Mouse (Mus musculus) hindbrain, embryonic 11.5 days (tissue): ENCODE results near the gene St8sia1. TPM values are rescaled to one million over a fixed set of nuclear protein-coding genes. Genes with fewer than 3 reads are reported as not detected.
A peak's percentile ranks its signal among the peaks of the same experiment; 100 is the strongest.

ENCODE experiments used
- ATAC-seq: fragments of 200-750 bp; cut with Nextera tagmentation; 2 replicates; pipeline ENCODE4 v1.8.0; 2017; ENCODE audit warnings: mild to moderate bottlenecking, moderate TSS enrichment, moderate library complexity; ENCODE audit not compliant: low FRiP score
- DNase-seq: peaks from one replicate; pipeline ENCODE4 v3.0.0-alpha.2; 2015; ENCODE audit warnings: low spot score
- H3K27ac ChIP-seq: fragments of 300-500 bp; sonication (generic); 2 replicates; pipeline ENCODE4 v1.5.1; 2014; ENCODE audit warnings: mild to moderate bottlenecking, low read depth, low read length
- H3K27me3 ChIP-seq: fragments of 300-500 bp; sonication (generic); 2 replicates; pipeline ENCODE4 v1.6.1; 2014; ENCODE audit warnings: mild to moderate bottlenecking, low read length, moderate library complexity, mixed read lengths; ENCODE audit not compliant: control insufficient read depth, insufficient read depth
- H3K36me3 ChIP-seq: fragments of 300-500 bp; sonication (generic); 2 replicates; pipeline ENCODE4 v1.6.1; 2014; ENCODE audit warnings: mild to moderate bottlenecking, low read length, moderate library complexity, mixed read lengths; ENCODE audit not compliant: control insufficient read depth, insufficient read depth
- H3K4me1 ChIP-seq: fragments of 300-500 bp; sonication (generic); replicated peaks from 2 replicates; pipeline ENCODE4 v1.6.1; 2014; ENCODE audit warnings: low read length, mixed read lengths; ENCODE audit not compliant: control insufficient read depth, insufficient read depth
- H3K4me2 ChIP-seq: fragments of 300-500 bp; sonication (generic); replicated peaks from 2 replicates; pipeline ENCODE4 v1.6.1; 2014; ENCODE audit warnings: mild to moderate bottlenecking, low read depth, low read length
- H3K4me3 ChIP-seq: fragments of 300-500 bp; sonication (generic); 2 replicates; pipeline ENCODE4 v1.5.1; 2014; ENCODE audit warnings: low read depth, low read length
- H3K9ac ChIP-seq: fragments of 300-500 bp; sonication (generic); 2 replicates; pipeline ENCODE4 v1.6.1; 2014; ENCODE audit warnings: low read depth, low read length
- H3K9me3 ChIP-seq: fragments of 300-500 bp; sonication (generic); 2 replicates; pipeline ENCODE4 v1.6.1; 2016; ENCODE audit warnings: low read length; ENCODE audit not compliant: control insufficient read depth
- WGBS: fragments of 180-500 bp; shearing (Covaris S2); extraction: QIAGEN DNeasy Blood & Tissue Kit; methylation state at CpG from one replicate; pipeline ENCODE4 v1.1.7; 2014; 5-methylcytosine and 5-hydroxymethylcytosine counted together
- polyA plus RNA-seq: library from polyadenylated mRNA; unstranded; fragments of >200 nt; fragmentation: Nextera tagmentation; extraction: Ambion mirVana; gene quantifications from 2 replicates; pipeline ENCODE4 v1.2.1, GENCODE M21; 2014

Gene St8sia1
- polyA plus RNA-seq, 1 experiment from 2014 or later = 5.1 TPM

DNA sequence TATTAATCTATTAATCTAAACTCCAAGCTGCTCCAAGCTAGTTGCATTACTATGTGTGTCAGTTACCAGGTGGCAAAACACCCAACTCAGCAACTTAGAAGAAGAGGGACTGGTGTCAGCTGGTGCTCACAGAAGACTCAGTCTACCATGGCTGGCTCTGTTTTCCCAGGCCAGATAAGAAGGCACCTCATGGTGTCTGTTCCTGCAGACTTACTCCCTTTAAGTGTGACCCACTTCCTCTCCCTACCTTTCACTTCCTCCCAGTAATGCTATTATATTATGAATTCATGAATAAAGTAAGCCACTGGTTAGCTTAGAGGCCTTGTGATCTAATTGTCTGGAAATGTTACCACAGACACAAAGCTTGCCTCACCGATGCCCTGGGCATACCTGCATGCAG lies 3.2 kb upstream of the St8sia1 start:
- H3K4me1 ChIP-seq = no peaks in the 10 kb centered on the region
- H3K9ac ChIP-seq = no peak overlapping the region
- 100% methylated on average over 1 of the region's 1 CpGs for WGBS
- H3K27ac ChIP-seq = no peak overlapping the region
- no peaks in the 10 kb centered on the region for H3K9me3 ChIP-seq
- ATAC-seq (no peak), DNase-seq (no peak)
- H3K4me3 ChIP-seq = no peak overlapping the region
- no peak overlapping the region for H3K4me2 ChIP-seq
- no peaks in the 10 kb centered on the region for H3K27me3 ChIP-seq
- no peaks in the 10 kb centered on the region for H3K36me3 ChIP-seq

DNA sequence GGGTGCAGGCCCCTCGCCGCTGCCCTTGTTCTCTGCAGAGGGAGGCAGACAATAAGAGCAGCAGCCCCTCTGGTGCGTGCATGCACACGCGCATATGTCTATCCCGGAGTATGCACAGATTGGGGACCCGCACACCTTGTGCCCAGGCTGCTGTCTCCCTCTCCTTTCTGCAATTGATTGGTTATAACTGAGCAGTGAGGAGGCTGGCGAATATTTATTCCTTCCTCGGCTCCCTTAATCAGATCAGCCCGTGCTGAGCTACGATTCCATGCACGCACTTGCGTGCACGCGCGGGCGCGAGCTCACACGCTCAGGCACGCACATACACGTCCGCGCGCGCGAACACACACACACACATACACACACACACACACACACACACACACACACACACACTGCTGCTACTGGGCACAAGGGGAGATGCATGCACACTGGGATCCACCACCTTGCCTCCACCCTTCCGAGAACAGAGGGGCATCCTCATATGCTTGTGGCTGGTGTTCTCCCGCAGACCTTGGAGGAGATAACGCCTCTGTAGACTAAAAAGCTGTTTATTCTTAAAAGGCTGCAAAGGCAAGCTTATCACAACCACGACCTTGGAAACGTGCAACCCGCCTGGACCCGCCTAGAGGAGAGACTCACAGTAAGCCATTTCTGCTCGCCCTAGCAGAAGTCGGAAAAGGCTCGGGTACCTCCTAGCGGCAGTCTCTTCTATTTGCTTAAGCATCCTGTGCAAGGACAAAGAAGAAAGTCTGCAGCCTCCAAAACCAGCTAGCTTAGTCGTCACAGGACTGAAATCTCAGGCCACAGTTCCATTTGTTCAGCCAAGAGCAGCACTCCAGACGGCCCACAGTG lies 506 bp upstream of the St8sia1 start:
- WGBS = under 1% methylated on average over 39 of the region's 39 CpGs
- Histone ChIP-seq H3K27ac (peak overlapping the region; percentile 94), H3K4me2 (peak overlapping the region; percentile 76), H3K9me3 (no peaks in the 10 kb centered on the region), H3K4me3 (peak overlapping the region; percentile 67), H3K9ac (peak overlapping the region; percentile 86), H3K27me3 (no peaks in the 10 kb centered on the region), H3K4me1 (no peaks in the 10 kb centered on the region), H3K36me3 (no peaks in the 10 kb centered on the region)
- ATAC-seq (peak; percentile 90), DNase-seq (peak; percentile 84)

DNA sequence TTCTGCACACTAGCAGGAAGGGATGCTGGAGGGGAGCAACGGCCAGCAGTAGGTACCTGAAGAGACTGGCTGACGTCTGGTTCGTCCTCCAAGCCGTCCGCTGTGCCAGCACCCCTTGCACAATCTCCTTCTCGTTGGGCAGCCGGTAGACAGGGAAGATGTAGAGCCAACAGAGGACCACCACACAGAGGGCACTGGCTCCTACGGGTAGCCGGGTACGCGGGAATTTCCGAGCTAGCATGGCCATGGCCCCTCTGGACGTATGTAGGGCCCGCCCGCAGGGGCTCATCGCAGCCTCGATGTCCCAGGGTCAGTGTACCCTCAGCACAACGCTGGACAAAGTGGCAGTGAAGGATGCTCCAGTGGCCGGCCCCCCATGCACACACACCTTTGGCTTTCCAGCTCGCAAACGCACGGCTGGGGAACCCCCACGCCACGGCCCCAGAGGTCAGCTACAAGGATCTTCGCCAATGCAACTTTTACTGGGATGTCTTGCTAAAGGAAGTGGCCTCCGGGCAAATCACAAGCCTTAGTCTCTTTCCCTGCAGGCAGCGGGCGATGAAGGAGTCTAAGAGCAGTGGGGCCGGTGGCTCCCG lies 674 bp downstream of the St8sia1 start:
- no peak for DNase-seq
- Histone ChIP-seq H3K36me3 (no peaks in the 10 kb centered on the region), H3K4me3 (peak overlapping the region; percentile 67), H3K27me3 (no peaks in the 10 kb centered on the region), H3K9ac (peak overlapping the region; percentile 86), H3K4me1 (no peaks in the 10 kb centered on the region), H3K9me3 (no peaks in the 10 kb centered on the region), H3K4me2 (peak overlapping the region; percentile 76), H3K27ac (peak overlapping the region; percentile 94)
- WGBS = 19% methylated on average over 30 of the region's 30 CpGs
- peak; percentile 29 for ATAC-seq

DNA sequence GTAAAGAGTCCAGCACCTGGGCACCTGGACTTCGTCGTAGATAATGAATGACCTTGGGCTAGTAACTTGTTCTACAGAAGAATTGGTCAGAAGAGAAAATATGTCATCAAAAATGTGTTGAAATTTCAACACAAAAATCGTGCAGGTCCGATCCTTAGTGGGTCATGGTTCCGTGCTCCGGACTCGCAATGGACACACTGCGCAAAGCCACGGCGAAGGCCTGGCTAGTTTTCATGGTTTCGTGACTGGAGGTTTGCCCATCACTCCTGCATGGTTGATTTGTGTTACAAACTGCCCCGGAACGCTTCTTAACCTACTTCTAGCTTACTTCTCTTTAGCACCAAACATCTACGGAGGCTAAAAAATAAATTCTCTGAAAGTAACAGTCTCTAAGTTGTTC lies 1.4 kb downstream of the St8sia1 start:
- peak overlapping the region; percentile 86 for H3K9ac ChIP-seq
- H3K4me1 ChIP-seq = no peaks in the 10 kb centered on the region
- H3K36me3 ChIP-seq = no peaks in the 10 kb centered on the region
- H3K27ac ChIP-seq = no peak overlapping the region
- peak overlapping the region; percentile 76 for H3K4me2 ChIP-seq
- no peaks in the 10 kb centered on the region for H3K9me3 ChIP-seq
- ATAC-seq (no peak), DNase-seq (no peak)
- H3K27me3 ChIP-seq = no peaks in the 10 kb centered on the region
- WGBS = 90% methylated on average over 14 of the region's 14 CpGs
- peak overlapping the region; percentile 67 for H3K4me3 ChIP-seq

DNA sequence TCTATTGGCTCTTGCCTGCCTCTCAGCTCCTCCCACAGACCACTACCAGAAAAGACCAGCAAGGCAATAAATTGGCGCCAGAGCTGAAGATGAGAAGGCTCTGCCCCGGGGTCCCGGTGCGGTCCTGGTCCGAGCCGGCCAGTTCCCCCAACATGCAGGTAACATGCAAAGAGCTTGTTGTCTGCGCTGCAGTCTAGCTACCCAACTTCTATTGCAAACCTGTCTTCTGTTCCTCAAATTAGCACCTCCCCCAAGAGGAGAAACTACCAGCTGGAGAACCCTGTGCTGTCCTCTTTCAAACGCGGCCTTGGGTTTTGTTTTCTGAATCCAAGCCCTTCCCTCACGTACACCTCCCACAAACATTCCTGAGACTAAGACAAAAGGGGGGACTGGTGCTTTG lies 1.8 kb downstream of the St8sia1 start:
- no peak for ATAC-seq
- H3K4me3 ChIP-seq = peak overlapping the region; percentile 67; the same call in 1 of the 2 replicates
- peak overlapping the region; percentile 76 for H3K4me2 ChIP-seq
- no peak overlapping the region; the same call in 1 of the 2 replicates for H3K9ac ChIP-seq
- H3K36me3 ChIP-seq = no peaks in the 10 kb centered on the region
- no peaks in the 10 kb centered on the region for H3K27me3 ChIP-seq
- DNase-seq = no peak
- 76% methylated on average over 10 of the region's 10 CpGs for WGBS
- H3K9me3 ChIP-seq = no peaks in the 10 kb centered on the region
- no peaks in the 10 kb centered on the region for H3K4me1 ChIP-seq
- no peak overlapping the region for H3K27ac ChIP-seq

DNA sequence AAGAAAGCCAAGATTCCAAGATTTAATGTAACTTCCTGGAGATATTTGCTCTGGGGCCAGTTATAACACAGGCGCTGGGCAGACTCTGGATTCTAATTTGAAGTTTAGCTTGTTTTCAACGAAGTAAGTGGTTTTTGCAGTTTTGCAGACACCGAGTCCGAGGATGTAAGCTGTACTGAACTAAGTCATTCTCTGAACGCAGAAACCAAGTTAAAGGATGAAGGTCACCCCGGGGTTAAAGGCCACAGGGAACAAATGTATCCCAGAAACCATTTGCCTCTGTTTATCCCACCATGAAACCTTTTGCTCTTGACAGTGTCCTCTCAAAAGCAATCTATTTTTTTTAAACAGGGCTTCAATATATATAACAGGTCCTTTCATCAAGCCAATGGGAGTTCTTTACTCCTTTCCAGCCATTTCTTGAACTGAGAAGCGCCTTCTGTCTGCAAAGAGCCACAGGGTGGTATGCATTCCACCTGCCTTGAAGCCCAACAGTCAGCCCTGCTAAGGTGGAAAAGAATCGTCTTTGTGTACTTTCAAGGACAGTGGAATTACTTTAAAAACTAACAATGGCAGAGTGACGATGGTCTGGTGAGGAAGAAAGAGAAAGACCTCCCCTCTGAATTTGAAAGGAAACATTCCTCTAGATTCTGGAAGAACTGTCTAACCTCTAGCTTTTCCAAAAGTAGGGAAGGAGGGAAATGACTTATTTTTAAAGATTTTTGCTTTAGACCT lies 2.4 kb downstream of the St8sia1 start:
- no peaks in the 10 kb centered on the region for H3K9me3 ChIP-seq
- no peak overlapping the region for H3K9ac ChIP-seq

DNA sequence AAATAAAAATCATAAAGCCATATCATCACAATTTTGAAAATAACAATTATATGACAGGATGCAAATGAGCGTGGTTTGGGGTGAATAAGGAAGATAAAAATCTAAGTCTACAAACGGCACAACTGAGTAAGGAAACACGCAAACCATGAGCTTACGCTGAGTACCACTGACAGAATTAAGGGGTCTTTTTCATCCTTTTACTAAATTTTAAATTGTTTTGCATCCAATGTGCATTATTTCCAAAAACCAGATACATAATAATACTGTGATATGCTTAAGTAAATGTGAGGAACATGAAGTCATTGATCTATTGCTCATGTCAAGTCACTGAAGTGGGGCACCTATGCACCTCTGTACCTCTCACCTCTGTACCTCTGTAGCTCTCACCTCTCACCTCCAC lies 7.7 kb downstream of the St8sia1 start:
- Histone ChIP-seq H3K4me3 (no peak overlapping the region), H3K4me1 (no peaks in the 10 kb centered on the region), H3K27me3 (no peaks in the 10 kb centered on the region), H3K36me3 (no peaks in the 10 kb centered on the region), H3K27ac (no peak overlapping the region), H3K9ac (no peak overlapping the region), H3K9me3 (no peaks in the 10 kb centered on the region), H3K4me2 (no peak overlapping the region)
- ATAC-seq (no peak), DNase-seq (no peak)
- WGBS = 94% methylated on average over 4 of the region's 4 CpGs

More for the DNA sequence above, 2.4 kb downstream of the St8sia1 start:
- ATAC-seq = no peak
- Histone ChIP-seq H3K4me2 (peak overlapping the region; percentile 76; the same call in 1 of the 2 replicates), H3K4me1 (no peaks in the 10 kb centered on the region), H3K27ac (no peak overlapping the region), H3K27me3 (no peaks in the 10 kb centered on the region), H3K4me3 (no peak overlapping the region), H3K36me3 (no peaks in the 10 kb centered on the region)
- WGBS = 77% methylated on average over 9 of the region's 9 CpGs
- DNase-seq = no peak

DNA sequence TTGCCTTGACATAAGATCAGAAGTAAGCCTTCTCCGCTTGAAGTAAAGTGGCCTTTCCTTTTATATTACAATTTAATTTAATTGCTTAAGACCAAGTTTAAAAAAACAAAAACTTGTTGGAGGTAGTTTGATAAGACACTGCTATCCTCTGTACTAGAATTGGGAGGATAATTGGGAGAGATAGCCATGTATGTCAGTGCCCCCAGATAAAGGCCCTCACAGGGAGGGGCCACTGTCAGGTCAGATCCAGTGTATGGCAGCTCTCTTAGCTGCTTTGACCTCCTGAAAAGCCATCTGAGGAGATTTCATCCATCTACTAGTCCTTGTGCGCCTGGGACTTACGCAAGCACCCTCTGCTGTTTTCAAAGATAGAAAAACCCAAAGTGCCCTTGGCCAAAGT lies 9.0 kb downstream of the St8sia1 start:
- WGBS = 91% methylated on average over 3 of the region's 3 CpGs
- ATAC-seq = no peak
- H3K9me3 ChIP-seq = no peaks in the 10 kb centered on the region

More for the DNA sequence above, 9.0 kb downstream of the St8sia1 start:
- H3K27me3 ChIP-seq = no peaks in the 10 kb centered on the region
- H3K36me3 ChIP-seq = no peaks in the 10 kb centered on the region
- H3K9ac ChIP-seq = no peak overlapping the region
- H3K4me2 ChIP-seq = no peak overlapping the region
- no peak overlapping the region for H3K4me3 ChIP-seq
- no peak overlapping the region for H3K27ac ChIP-seq
- DNase-seq = no peak
- no peaks in the 10 kb centered on the region for H3K4me1 ChIP-seq
